Mouse (Mus musculus) kidney, adult 2 months (tissue): ENCODE results near the gene Styk1.

Experiments used
- CTCF ChIP-seq: fragments of 200-500 bp; conservative IDR thresholded peaks from 2 replicates; pipeline ENCODE4 v1.5.1; 2011; ENCODE audit warnings: low read depth, mild to moderate bottlenecking, control low read depth, low read length, moderate library complexity, mixed read lengths; ENCODE audit not compliant: insufficient read depth, insufficient read length
- POLR2A ChIP-seq: fragments of 200-500 bp; IDR thresholded peaks from one replicate; pipeline ENCODE4 v1.6.1; 2011; ENCODE audit warnings: low read depth, low read length, control low read depth

- TF ChIP-seq CTCF = no peak
- TF ChIP-seq POLR2A = no peak
These were observed 59.5 kb downstream of the Styk1 start for GRCm38 (mm10) chr6:131293916-131294315.
